Mouse (Mus musculus): Measurements from ENCODE around the gene Btla.

The Btla gene

GRCm38 (mm10) chr16:45223648-45224388 lies at the start of gene Btla:
Gene Btla, plus strand, starts transcription at chr16:45224315.
- DNase-seq (ENCODE audit: inconsistent ontology term): no peak

DNA sequence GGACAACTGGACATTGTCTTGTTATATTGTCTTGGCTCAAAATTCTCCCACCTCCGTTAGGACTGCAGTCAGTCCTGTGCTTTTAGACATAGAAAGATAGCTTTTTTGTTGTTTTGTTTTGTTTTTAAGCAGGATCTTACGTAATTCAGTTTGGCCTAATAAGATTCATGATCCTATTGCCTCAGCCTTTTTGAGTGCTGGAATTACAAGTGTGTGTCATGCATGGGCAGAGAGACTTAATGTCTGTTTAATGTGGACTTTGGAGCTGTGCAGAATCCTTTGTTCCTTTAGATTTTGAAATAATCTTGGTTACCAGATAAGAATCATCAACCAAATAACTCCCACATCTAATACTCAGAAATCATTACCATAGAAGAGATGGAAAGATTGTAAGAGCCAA lies 45.6 kb upstream of the Btla start:
- no peak for DNase-seq (ENCODE audit: inconsistent ontology term)

DNA sequence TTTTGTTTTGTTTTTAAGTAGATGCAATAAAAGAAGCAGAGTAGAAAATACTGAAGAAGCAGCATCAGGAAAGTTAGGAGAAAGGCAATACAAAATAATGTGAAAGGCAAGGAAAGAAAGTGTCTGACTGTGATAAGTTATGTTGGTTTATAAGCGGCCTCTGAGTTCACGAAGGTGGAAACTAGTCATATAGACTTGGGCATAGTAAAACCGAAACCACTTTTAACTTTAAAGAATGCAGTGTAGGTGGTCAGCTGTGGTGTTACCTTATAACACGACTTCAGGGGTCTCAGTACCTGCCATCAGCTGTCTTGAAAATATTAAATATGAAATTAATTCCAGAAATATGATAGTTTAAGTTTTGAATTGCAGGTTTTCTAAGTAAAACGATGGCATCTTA lies 42.3 kb upstream of the Btla start:
- no peak for DNase-seq (ENCODE audit: inconsistent ontology term)

DNA sequence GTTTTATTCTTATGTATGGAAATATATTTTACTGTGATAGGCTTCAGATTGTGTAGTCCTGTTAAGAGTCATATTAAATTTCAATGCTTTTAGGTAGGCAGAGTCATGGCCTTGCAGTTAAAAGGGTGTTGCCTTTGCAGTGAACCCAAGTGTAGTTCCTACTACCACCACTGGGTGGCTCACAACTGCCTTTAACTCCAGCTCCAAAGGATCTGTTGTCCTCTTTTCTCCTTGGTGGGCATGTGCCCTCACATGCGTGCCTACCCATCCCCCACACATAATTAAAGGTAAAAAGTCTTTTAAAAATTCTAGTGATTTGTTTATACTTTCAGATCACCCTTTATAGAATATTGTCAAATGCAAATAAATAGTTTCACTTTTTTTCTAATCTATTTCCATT lies 31.5 kb upstream of the Btla start:
- DNase-seq (ENCODE audit: inconsistent ontology term): peak; percentile 53

DNA sequence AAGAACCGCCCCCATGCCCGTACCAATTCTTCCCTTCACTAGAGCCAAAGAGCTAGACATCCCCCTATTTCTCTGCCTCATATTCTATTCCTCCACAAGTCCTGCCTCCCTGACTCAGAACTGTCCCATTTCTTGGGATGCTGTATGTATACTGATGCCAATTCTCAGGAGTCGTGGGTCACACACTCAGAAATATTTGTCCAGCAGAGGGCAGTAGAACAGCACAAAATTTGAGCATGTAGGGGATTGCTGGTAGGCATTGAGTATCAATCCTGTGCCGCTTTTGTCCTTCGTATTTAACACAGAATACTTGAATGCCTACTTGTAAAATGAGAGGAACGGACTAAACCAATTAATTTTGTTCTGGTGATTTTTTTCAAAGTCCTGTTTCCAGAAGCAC lies 27.3 kb upstream of the Btla start:
- peak; percentile 74 for DNase-seq (ENCODE audit: inconsistent ontology term)

DNA sequence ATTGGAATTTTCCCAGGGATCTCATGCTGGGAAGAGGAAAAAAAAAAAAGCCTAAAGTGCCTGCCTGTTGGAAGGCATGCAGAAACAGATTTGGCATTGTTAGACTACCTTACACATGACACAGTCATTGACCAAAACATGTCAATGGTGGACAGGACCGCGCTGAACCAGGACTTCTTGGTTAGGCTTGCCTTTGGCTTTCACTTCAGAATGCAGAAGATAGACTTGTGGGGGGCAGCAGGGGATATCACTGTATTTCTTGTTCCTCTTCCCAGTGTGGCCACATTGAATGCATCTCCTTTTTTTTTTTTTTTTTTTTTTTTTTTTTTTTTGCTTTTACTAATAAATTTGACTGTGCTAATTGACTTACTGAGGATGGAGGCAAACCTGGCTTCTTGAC lies 22.7 kb upstream of the Btla start:
- no peak for DNase-seq (ENCODE audit: inconsistent ontology term)

GRCm38 (mm10) chr16:45204438-45204837 lies 19.7 kb upstream of the Btla start:
- DNase-seq (ENCODE audit: inconsistent ontology term): no peak

DNA sequence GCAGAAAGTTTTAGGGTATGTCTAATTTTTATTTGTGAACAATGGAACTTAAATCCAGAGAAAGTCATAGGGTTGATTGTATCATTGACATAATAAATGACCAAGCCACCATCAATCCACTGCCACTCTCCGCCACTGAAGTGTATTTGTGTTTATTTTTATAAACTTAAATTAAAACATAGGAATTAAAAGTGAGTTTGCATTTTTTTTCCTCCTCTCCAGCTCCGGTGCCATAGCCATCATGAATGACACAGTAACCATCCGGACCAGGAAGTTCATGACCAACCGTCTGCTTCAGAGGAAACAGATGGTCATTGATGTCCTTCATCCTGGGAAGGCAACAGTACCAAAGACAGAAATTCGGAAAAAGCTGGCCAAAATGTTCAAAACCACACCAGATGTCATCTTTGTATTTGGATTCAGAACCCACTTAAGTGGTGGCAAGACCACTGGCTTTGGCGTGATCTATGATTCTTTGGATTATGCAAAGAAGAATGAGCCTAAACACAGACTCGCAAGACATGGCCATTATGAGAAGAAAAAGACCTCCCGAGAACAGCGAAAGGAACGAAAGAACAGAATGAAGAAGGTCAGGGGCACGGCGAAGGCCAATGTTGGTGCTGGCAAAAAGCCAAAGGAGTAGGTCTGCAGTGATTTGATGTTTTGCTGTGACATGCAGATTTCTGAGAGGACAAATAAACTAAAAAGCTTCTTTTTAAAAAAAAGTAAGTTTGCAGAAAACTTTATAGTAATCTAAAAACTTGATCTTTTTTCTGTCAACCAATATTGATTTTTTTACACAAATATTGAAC lies 19.1 kb upstream of the Btla start:
- DNase-seq (ENCODE audit: inconsistent ontology term): no peak

GRCm38 (mm10) chr16:45222016-45222415 lies 2.1 kb upstream of the Btla start:
- DNase-seq (ENCODE audit: inconsistent ontology term): peak; percentile 83

DNA sequence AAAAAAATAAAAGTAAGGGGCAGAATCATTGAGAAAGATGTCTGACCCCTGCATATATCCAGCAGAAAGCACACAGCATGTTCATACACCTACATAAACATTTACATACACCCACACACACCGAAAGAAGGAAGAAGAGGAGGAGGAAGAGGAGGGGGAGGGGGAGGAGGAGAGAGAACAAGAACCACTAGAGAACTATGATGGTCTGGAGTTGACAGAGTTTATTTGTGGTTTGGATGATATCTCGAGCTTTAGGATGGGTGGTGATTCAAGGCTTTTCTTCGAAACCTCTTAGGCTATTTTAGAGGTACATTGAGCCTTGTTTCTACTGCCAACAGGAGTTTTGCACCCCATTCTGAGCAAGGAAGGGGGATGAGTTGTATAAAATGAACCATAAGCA lies 1.3 kb upstream of the Btla start:
- DNase-seq (ENCODE audit: inconsistent ontology term): no peak

DNA sequence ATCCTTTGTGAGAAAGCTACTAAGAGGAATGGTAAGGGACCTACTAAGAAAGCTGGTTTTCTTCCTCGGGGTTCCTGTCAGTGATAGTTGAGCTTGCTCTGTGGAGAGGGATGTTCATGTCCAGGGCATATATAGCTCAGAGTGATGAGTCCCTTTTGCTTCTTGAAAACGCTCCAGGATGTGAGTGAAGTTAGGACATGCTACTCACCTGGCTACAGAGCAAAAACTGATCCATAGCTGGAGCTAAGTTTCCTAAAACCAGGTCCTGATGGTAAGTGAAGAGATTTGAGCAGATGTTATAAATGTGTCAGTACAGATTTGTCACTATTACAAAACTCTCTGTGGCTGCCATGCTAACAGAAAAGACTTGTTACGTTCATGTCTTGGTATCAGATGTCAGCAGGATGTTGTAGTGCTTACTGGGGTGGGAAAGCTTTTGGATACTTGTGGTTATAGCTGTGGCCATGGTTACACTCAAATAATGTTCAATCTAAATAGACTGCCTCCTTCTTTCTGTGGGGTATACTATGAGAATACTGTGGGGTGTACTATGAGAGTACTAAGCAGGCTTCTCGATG lies 405 bp downstream of the Btla start:
- no peak for DNase-seq (ENCODE audit: inconsistent ontology term)

DNA sequence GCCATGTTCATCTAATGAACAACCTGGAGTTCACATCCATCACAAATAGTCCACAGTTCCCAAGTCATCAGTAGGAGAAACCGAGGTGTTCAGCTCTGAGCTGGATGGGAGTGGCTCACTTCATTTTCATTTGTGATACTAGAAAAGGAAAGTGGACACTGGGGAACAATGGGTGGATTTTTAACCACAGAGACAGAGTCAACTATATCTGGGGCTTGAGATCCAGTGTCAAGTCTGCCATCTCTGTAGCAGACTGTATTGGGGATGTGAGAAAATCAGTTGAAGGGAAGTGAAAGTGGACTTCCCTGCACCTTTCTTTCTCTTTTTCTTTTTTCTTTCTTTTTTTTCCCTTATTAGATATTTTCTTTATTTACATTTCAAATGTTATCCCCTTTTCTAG lies 2.9 kb downstream of the Btla start:
- DNase-seq (ENCODE audit: inconsistent ontology term): no peak

DNA sequence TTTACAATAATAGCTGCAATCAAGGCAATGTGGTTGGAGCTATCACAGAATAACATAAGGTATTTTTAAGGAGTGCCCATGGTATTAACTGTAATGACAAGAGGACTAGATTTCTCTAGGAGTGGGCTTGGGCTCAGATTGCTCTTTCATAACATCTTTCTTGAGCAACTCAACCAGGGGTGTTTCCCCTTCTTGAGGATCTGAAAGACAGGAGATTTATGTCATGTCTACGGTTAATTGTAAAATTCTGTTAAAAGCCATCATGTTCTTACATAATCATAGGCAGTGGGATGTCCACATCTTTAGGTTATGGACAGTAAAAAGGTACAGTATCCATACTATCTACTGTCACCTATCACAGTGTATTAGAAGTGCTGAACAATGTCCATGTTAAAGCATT lies 7.2 kb downstream of the Btla start:
- no peak for DNase-seq (ENCODE audit: inconsistent ontology term)

- no peak for DNase-seq (ENCODE audit: inconsistent ontology term)
These were observed 8.9 kb downstream of the Btla start for GRCm38 (mm10) chr16:45233007-45233406.

DNA sequence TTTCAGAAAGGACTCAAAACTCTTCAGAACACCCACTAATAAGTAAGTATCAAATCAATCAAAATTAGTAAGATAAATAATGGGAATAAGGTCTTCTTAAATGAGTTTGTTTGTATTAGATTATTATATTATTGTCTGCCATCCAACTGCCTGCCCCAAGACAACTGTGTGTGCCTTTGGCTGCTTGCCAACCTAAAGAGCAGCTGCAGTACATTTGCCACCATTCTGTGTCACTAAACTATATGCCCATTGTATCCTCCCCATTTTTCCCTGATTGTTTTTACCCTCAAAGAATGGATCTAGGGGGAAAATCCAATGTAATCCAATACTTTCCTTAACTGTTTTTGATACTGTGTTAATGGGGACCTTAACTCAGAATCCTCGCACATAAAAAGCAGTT lies 18.6 kb downstream of the Btla start:
- DNase-seq (ENCODE audit: inconsistent ontology term): no peak

GRCm38 (mm10) chr16:45244930-45245472 lies 20.9 kb downstream of the Btla start:
- DNase-seq (ENCODE audit: inconsistent ontology term): peak; percentile 56

DNA sequence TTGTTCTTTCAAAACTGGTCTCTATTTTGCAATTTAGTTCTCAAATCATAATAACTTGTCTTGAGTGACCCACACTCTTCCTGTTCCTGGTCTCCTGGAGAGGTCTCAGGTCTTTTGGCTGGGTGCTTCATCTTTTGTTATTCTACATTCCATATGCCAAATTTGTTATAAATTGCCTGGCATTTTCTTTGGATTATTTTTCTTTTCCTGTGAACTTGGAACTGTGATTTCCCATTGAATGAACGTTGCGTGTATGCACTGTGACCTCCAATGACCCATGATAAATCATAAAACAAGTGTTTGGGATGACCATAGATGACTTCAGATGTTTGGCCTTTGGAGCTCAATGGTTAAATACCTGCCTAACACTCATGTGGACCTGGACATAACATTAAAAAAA lies 25.6 kb downstream of the Btla start:
- DNase-seq (ENCODE audit: inconsistent ontology term): peak; percentile 24

DNA sequence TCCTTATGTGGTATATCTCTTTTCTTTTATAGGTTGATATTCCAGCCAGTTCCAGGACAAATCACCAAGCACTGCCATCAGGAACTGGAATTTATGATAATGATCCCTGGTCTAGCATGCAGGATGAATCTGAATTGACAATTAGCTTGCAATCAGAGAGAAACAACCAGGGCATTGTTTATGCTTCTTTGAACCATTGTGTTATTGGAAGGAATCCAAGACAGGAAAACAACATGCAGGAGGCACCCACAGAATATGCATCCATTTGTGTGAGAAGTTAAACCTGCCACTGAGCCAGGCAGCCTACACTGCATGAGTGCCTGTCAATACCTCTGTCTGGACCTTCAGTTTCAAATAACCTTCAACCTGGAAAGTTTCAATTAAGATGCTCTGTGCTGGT lies 26.2 kb downstream of the Btla start:
- DNase-seq (ENCODE audit: inconsistent ontology term): peak; percentile 56

GRCm38 (mm10) chr16:45251773-45252413 lies 27.8 kb downstream of the Btla start:
- DNase-seq (ENCODE audit: inconsistent ontology term): no peak

- no peak for DNase-seq (ENCODE audit: inconsistent ontology term)
These were observed 31.2 kb downstream of the Btla start for GRCm38 (mm10) chr16:45255183-45255861.

DNA sequence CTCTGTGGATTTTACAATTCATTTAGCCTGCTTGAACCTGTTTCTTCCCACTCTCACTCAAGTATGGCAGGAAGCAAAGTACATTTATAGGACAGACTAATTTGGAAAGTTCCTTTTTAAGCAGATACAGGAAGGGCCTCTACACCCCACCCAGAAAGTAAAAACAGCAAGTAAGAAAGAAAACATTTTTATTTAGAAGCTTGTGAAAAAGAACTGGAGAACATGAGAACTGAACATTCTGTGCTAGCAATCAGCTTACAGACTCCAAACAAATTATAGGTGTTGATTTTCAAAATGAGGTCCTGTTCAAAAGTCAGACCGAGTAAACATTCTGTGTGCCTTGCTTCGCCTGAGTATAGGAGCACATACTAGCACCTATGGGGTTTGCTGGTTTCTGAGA lies 32.8 kb downstream of the Btla start:
- DNase-seq (ENCODE audit: inconsistent ontology term): no peak

DNA sequence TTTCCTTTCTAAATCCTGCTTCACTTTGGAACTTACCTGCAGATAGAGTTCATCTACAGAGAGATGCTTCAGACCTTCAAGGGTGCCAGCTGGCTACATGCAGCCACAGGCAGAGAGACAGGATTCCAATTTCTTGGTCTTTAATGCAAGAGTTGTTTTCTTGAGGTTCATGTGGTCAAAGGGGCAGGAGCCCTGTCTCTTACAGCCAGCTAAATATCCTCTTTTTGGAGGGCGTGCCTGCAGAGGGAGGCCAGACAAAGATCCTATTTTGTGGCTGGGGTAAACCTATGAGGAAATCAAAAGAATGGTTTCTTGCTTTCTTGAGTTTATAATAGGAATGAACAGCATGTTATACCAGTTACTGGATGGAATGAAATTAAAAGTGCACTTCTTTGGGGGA lies 33.5 kb downstream of the Btla start:
- DNase-seq (ENCODE audit: inconsistent ontology term): no peak
